Mouse (Mus musculus) bone marrow macrophage, adult 2 months (primary cell): Measurements from ENCODE around the gene 9130409I23Rik.

ENCODE experiments used
- CTCF ChIP-seq: IDR thresholded peaks from 2 replicates; pipeline ENCODE4 v1.5.1; 2012; ENCODE audit warnings: low read depth, mild to moderate bottlenecking, low read length, moderate library complexity
- POLR2A ChIP-seq: IDR thresholded peaks from 2 replicates; pipeline ENCODE4 v1.6.1; 2012; ENCODE audit warnings: mild to moderate bottlenecking, low read depth, low read length, borderline replicate concordance

- TF ChIP-seq CTCF (no peak), POLR2A (no peak)
These were observed 40.7 kb upstream of the 9130409I23Rik start for GRCm38 (mm10) chr1:181010171-181010932.
